Mouse (Mus musculus): ENCODE measurements around the gene Pom121l2. TPM values are rescaled to one million over a fixed set of nuclear protein-coding genes. Genes with fewer than 3 reads are reported as not detected.

Gene Pom121l2
- polyA plus RNA-seq, 1 experiment from 2014 or later: not detected

- no peak for ATAC-seq
- WGBS: 82% methylated on average over 2 of the region's 2 CpGs
- Histone ChIP-seq H3K36me3 (ENCODE audit: control insufficient read depth, insufficient read depth, low read length) (no peaks in the 10 kb centered on the region), H3K27me3 (replicated peaks; ENCODE audit: control insufficient read depth, insufficient read depth, low read length) (peaks cover 36% of the 10 kb centered on the region), H3K9ac (ENCODE audit: low read depth, low read length) (no peak overlapping the region), H3K4me1 (ENCODE audit: control insufficient read depth, insufficient read depth, low read depth, low read length) (peaks cover 4% of the 10 kb centered on the region; the same call in 1 of the 2 replicates), H3K9me3 (ENCODE audit: control insufficient read depth, low read length) (no peaks in the 10 kb centered on the region), H3K27ac (ENCODE audit: low read depth, low read length) (no peak overlapping the region), H3K4me3 (ENCODE audit: low read length) (no peak overlapping the region), H3K4me2 (ENCODE audit: low read length) (no peak overlapping the region)
Measured at GRCm38 (mm10) chr13:21984486-21984885, 3.5 kb downstream of the Pom121l2 start.

GRCm38 (mm10) chr13:21992550-21992949 lies 11.6 kb downstream of the Pom121l2 start:
- 86% methylated on average over 5 of the region's 5 CpGs for WGBS
- H3K4me1 ChIP-seq (ENCODE audit: control insufficient read depth, insufficient read depth, low read depth, low read length): no peaks in the 10 kb centered on the region
- no peak overlapping the region for H3K4me3 ChIP-seq (ENCODE audit: low read length)
- no peak overlapping the region for H3K9ac ChIP-seq (ENCODE audit: low read depth, low read length)
- H3K36me3 ChIP-seq (ENCODE audit: control insufficient read depth, insufficient read depth, low read length): no peaks in the 10 kb centered on the region
- no peak overlapping the region for H3K27ac ChIP-seq (ENCODE audit: low read depth, low read length)
- H3K27me3 ChIP-seq (replicated peaks; ENCODE audit: control insufficient read depth, insufficient read depth, low read length): peaks cover 27% of the 10 kb centered on the region
- no peak overlapping the region for H3K4me2 ChIP-seq (ENCODE audit: low read length)
- no peak for ATAC-seq
- peaks cover 10% of the 10 kb centered on the region for H3K9me3 ChIP-seq (ENCODE audit: control insufficient read depth, low read length)

- no peak overlapping the region for H3K4me2 ChIP-seq (ENCODE audit: low read length)
- peaks cover 10% of the 10 kb centered on the region for H3K9me3 ChIP-seq (ENCODE audit: control insufficient read depth, low read length)
- no peak for ATAC-seq
- H3K27me3 ChIP-seq (replicated peaks; ENCODE audit: control insufficient read depth, insufficient read depth, low read length): peaks cover 42% of the 10 kb centered on the region
- H3K27ac ChIP-seq (ENCODE audit: low read depth, low read length): no peak overlapping the region
- no peaks in the 10 kb centered on the region for H3K36me3 ChIP-seq (ENCODE audit: control insufficient read depth, insufficient read depth, low read length)
- no peak overlapping the region for H3K9ac ChIP-seq (ENCODE audit: low read depth, low read length)
- no peak overlapping the region for H3K4me3 ChIP-seq (ENCODE audit: low read length)
- 4% methylated on average over 22 of the region's 22 CpGs for WGBS
- H3K4me1 ChIP-seq (ENCODE audit: control insufficient read depth, insufficient read depth, low read depth, low read length): no peaks in the 10 kb centered on the region
Measured at GRCm38 (mm10) chr13:21993957-21994738, 13.2 kb downstream of the Pom121l2 start.

GRCm38 (mm10) chr13:21994896-21995295 lies 13.9 kb downstream of the Pom121l2 start:
- no peaks in the 10 kb centered on the region for H3K4me1 ChIP-seq (ENCODE audit: control insufficient read depth, insufficient read depth, low read depth, low read length)
- peak overlapping the region; percentile 24 for H3K4me3 ChIP-seq (ENCODE audit: low read length)
- peaks cover 10% of the 10 kb centered on the region for H3K9me3 ChIP-seq (ENCODE audit: control insufficient read depth, low read length)
- no peaks in the 10 kb centered on the region for H3K36me3 ChIP-seq (ENCODE audit: control insufficient read depth, insufficient read depth, low read length)
- H3K27ac ChIP-seq (ENCODE audit: low read depth, low read length): no peak overlapping the region
- H3K9ac ChIP-seq (ENCODE audit: low read depth, low read length): no peak overlapping the region
- H3K4me2 ChIP-seq (ENCODE audit: low read length): peak overlapping the region; percentile 48
- no peak for ATAC-seq
- 4% methylated on average over 8 of the region's 8 CpGs for WGBS
- H3K27me3 ChIP-seq (replicated peaks; ENCODE audit: control insufficient read depth, insufficient read depth, low read length): peaks cover 49% of the 10 kb centered on the region

- H3K27ac ChIP-seq (ENCODE audit: low read depth, low read length): no peak overlapping the region
- 0 out of 2 replicates have a peak, but pooled peaks have one; percentile 52 for ATAC-seq
- H3K4me3 ChIP-seq (ENCODE audit: low read length): peak overlapping the region; percentile 24
- no peaks in the 10 kb centered on the region for H3K36me3 ChIP-seq (ENCODE audit: control insufficient read depth, insufficient read depth, low read length)
- H3K9me3 ChIP-seq (ENCODE audit: control insufficient read depth, low read length): peaks cover 10% of the 10 kb centered on the region
- H3K9ac ChIP-seq (ENCODE audit: low read depth, low read length): no peak overlapping the region
- H3K4me2 ChIP-seq (ENCODE audit: low read length): peak overlapping the region; percentile 48
- no peaks in the 10 kb centered on the region for H3K4me1 ChIP-seq (ENCODE audit: control insufficient read depth, insufficient read depth, low read depth, low read length)
- under 1% methylated on average over 21 of the region's 21 CpGs for WGBS
- peaks cover 54% of the 10 kb centered on the region for H3K27me3 ChIP-seq (replicated peaks; ENCODE audit: control insufficient read depth, insufficient read depth, low read length)
Measured at GRCm38 (mm10) chr13:21995331-21995914, 14.4 kb downstream of the Pom121l2 start.

GRCm38 (mm10) chr13:21996101-21996839 lies 15.3 kb downstream of the Pom121l2 start:
- Histone ChIP-seq H3K27ac (ENCODE audit: low read depth, low read length) (no peak overlapping the region), H3K4me2 (ENCODE audit: low read length) (peak overlapping the region; percentile 48), H3K36me3 (ENCODE audit: control insufficient read depth, insufficient read depth, low read length) (no peaks in the 10 kb centered on the region), H3K9me3 (ENCODE audit: control insufficient read depth, low read length) (peaks cover 5% of the 10 kb centered on the region), H3K9ac (ENCODE audit: low read depth, low read length) (no peak overlapping the region), H3K27me3 (replicated peaks; ENCODE audit: control insufficient read depth, insufficient read depth, low read length) (peaks cover 60% of the 10 kb centered on the region), H3K4me3 (ENCODE audit: low read length) (peak overlapping the region; percentile 4), H3K4me1 (ENCODE audit: control insufficient read depth, insufficient read depth, low read depth, low read length) (no peaks in the 10 kb centered on the region)
- WGBS: under 1% methylated on average over 12 of the region's 12 CpGs
- ATAC-seq: no peak

- peaks cover 65% of the 10 kb centered on the region for H3K27me3 ChIP-seq (replicated peaks; ENCODE audit: control insufficient read depth, insufficient read depth, low read length)
- H3K36me3 ChIP-seq (ENCODE audit: control insufficient read depth, insufficient read depth, low read length): no peaks in the 10 kb centered on the region
- H3K4me1 ChIP-seq (ENCODE audit: control insufficient read depth, insufficient read depth, low read depth, low read length): no peaks in the 10 kb centered on the region
- H3K4me2 ChIP-seq (ENCODE audit: low read length): peak overlapping the region; percentile 27
- H3K9ac ChIP-seq (ENCODE audit: low read depth, low read length): no peak overlapping the region
- peaks cover 3% of the 10 kb centered on the region; the same call in 1 of the 2 replicates for H3K9me3 ChIP-seq (ENCODE audit: control insufficient read depth, low read length)
- no peak for ATAC-seq
- H3K4me3 ChIP-seq (ENCODE audit: low read length): peak overlapping the region; percentile 4; the same call in 1 of the 2 replicates
- under 1% methylated on average over 13 of the region's 13 CpGs for WGBS
- H3K27ac ChIP-seq (ENCODE audit: low read depth, low read length): no peak overlapping the region
Measured at GRCm38 (mm10) chr13:21996840-21997185, 15.8 kb downstream of the Pom121l2 start.

GRCm38 (mm10) chr13:21997201-21997820 lies 16.3 kb downstream of the Pom121l2 start:
- 2% methylated on average over 21 of the region's 21 CpGs for WGBS
- Histone ChIP-seq H3K27me3 (replicated peaks; ENCODE audit: control insufficient read depth, insufficient read depth, low read length) (peaks cover 70% of the 10 kb centered on the region), H3K36me3 (ENCODE audit: control insufficient read depth, insufficient read depth, low read length) (no peaks in the 10 kb centered on the region), H3K9me3 (ENCODE audit: control insufficient read depth, low read length) (peaks cover 3% of the 10 kb centered on the region; the same call in 1 of the 2 replicates), H3K4me3 (ENCODE audit: low read length) (peak overlapping the region; percentile 5; the same call in 1 of the 2 replicates), H3K4me2 (ENCODE audit: low read length) (peak overlapping the region; percentile 27), H3K27ac (ENCODE audit: low read depth, low read length) (no peak overlapping the region), H3K4me1 (ENCODE audit: control insufficient read depth, insufficient read depth, low read depth, low read length) (no peaks in the 10 kb centered on the region), H3K9ac (ENCODE audit: low read depth, low read length) (no peak overlapping the region)
- ATAC-seq: no peak

Data from hindbrain, embryonic 16.5 days (tissue).